Mouse (Mus musculus): ENCODE results near the gene Lrrc1. TPM values are rescaled to one million over a fixed set of nuclear protein-coding genes. Genes with fewer than 3 reads are reported as not detected.

Lrrc1 gene
- total and polyA plus RNA-seq, 3 experiments: 5.3 to 12.1 TPM; not detected in 1

GRCm38 (mm10) chr9:77510574-77510973, 34.1 kb downstream of the Lrrc1 start:
- Histone ChIP-seq H3K27me3 (ENCODE audit: control insufficient read depth in 1 of 2, insufficient read depth in 2 of 2, low read length in 2 of 2) (no peaks in the 10 kb centered on the region), H3K4me3 (ENCODE audit: control insufficient read depth in 1 of 2, insufficient read depth in 1 of 2, low read depth in 2 of 2, low read length in 2 of 2) (no peak overlapping the region), H3K36me3 (ENCODE audit: control insufficient read depth in 1 of 2, insufficient read depth in 2 of 2, low read length in 2 of 2) (no peaks in the 10 kb centered on the region), H3K27ac (ENCODE audit: control insufficient read depth, low read depth, low read length) (no peak overlapping the region), H3K4me1 (ENCODE audit: control insufficient read depth in 1 of 2, insufficient read depth in 2 of 2, low read length in 2 of 2) (no peaks in the 10 kb centered on the region), H3K9me3 (replicated peaks; ENCODE audit: insufficient read depth, low read length) (no peaks in the 10 kb centered on the region), H3K79me2 (ENCODE audit: control insufficient read depth, insufficient read depth, low read length, poor library complexity) (no peaks in the 10 kb centered on the region; the same call in 1 of the 2 replicates), H3K9ac (ENCODE audit: control insufficient read depth, low read depth, low read length, poor library complexity, severe bottlenecking) (no peak overlapping the region)
- no peak for DNase-seq (ENCODE audit: low read depth, low spot score)
- TF ChIP-seq SIN3A (IDR thresholded peaks at IDR 0.05; ENCODE audit: low read length) (no peak), CHD1 (IDR thresholded peaks at IDR 0.05; ENCODE audit: low read depth, low read length) (no peak), MAZ (IDR thresholded peaks at IDR 0.05; ENCODE audit: low read depth, low read length) (no peak), MAX (IDR thresholded peaks at IDR 0.05; ENCODE audit: low read length) (no peak), E2F4 (IDR thresholded peaks at IDR 0.05; ENCODE audit: borderline replicate concordance, low read depth, low read length) (no peak), UBTF (IDR thresholded peaks at IDR 0.05; ENCODE audit: borderline replicate concordance, insufficient read depth, low read depth, low read length) (no peak), MYB (IDR thresholded peaks at IDR 0.05; ENCODE audit: low read depth, low read length) (no peak), GABPA (IDR thresholded peaks at IDR 0.05; ENCODE audit: low read depth, low read length) (no peak), RCOR1 (IDR thresholded peaks at IDR 0.05; ENCODE audit: low read depth, low read length) (no peak), TAL1 (IDR thresholded peaks at IDR 0.05; ENCODE audit: low read length) (no peak)

GRCm38 (mm10) chr9:77507743-77508394, 36.8 kb downstream of the Lrrc1 start:
- H3K4me3 ChIP-seq (ENCODE audit: control insufficient read depth in 1 of 2, insufficient read depth in 1 of 2, low read depth in 2 of 2, low read length in 2 of 2): no peak overlapping the region
- no peaks in the 10 kb centered on the region for H3K9me3 ChIP-seq (replicated peaks; ENCODE audit: insufficient read depth, low read length)
- H3K9ac ChIP-seq (ENCODE audit: control insufficient read depth, low read depth, low read length, poor library complexity, severe bottlenecking): no peak overlapping the region
- no peaks in the 10 kb centered on the region for H3K27me3 ChIP-seq (ENCODE audit: control insufficient read depth in 1 of 2, insufficient read depth in 2 of 2, low read length in 2 of 2)
- no peaks in the 10 kb centered on the region for H3K36me3 ChIP-seq (ENCODE audit: control insufficient read depth in 1 of 2, insufficient read depth in 2 of 2, low read length in 2 of 2)
- DNase-seq (ENCODE audit: low read depth, low spot score): no peak
- no peak overlapping the region for H3K27ac ChIP-seq (ENCODE audit: control insufficient read depth, low read depth, low read length)
- no peaks in the 10 kb centered on the region for H3K79me2 ChIP-seq (ENCODE audit: control insufficient read depth, insufficient read depth, low read length, poor library complexity)
- H3K4me1 ChIP-seq (ENCODE audit: control insufficient read depth in 1 of 2, insufficient read depth in 2 of 2, low read length in 2 of 2): no peaks in the 10 kb centered on the region
- no peak for TF ChIP-seq UBTF (IDR thresholded peaks at IDR 0.05; ENCODE audit: borderline replicate concordance, insufficient read depth, low read depth, low read length)
- TF ChIP-seq SMC3 (IDR thresholded peaks at IDR 0.05; ENCODE audit: low read depth, low read length): no peak
- TF ChIP-seq USF2 (IDR thresholded peaks at IDR 0.05; ENCODE audit: borderline replicate concordance in 1 of 2, insufficient read depth in 1 of 2, low read depth in 1 of 2, low read length in 2 of 2): no peak
- TF ChIP-seq RCOR1 (IDR thresholded peaks at IDR 0.05; ENCODE audit: low read depth, low read length): no peak
- no peak for TF ChIP-seq E2F4 (IDR thresholded peaks at IDR 0.05; ENCODE audit: borderline replicate concordance, low read depth, low read length)
- TF ChIP-seq GABPA (IDR thresholded peaks at IDR 0.05; ENCODE audit: low read depth, low read length): no peak
- no peak for TF ChIP-seq GATA1 (IDR thresholded peaks at IDR 0.05; ENCODE audit: low read depth, low read length)
- TF ChIP-seq ZNF384 (IDR thresholded peaks at IDR 0.05; ENCODE audit: low read depth, low read length): no peak
- TF ChIP-seq MAZ (IDR thresholded peaks at IDR 0.05; ENCODE audit: low read depth, low read length): no peak
- no peak for TF ChIP-seq MXI1 (IDR thresholded peaks at IDR 0.05; ENCODE audit: low read depth, low read length)
- no peak for TF ChIP-seq CHD2 (IDR thresholded peaks at IDR 0.05; ENCODE audit: low read length)
- TF ChIP-seq ELF1 (IDR thresholded peaks at IDR 0.05; ENCODE audit: low read depth, low read length): no peak

Measured in MEL (cell line).